Mouse (Mus musculus) liver, embryonic 16.5 days (tissue): ENCODE results near the gene Clcnka. TPM values are rescaled to one million over a fixed set of nuclear protein-coding genes. Genes with fewer than 3 reads are reported as not detected.

ENCODE experiments used
- ATAC-seq: fragments of 200-750 bp; cut with Nextera tagmentation; 2 replicates; pipeline ENCODE4 v1.8.0; 2017; ENCODE audit warnings: low read depth, mild to moderate bottlenecking, moderate number of reproducible peaks, moderate library complexity
- H3K27ac ChIP-seq: fragments of 300-500 bp; sonication (generic); 2 replicates; pipeline ENCODE4 v1.5.1; 2014; ENCODE audit warnings: mild to moderate bottlenecking, low read length
- H3K27me3 ChIP-seq: fragments of 300-500 bp; sonication (generic); 2 replicates; pipeline ENCODE4 v1.6.1; 2014; ENCODE audit warnings: low read depth, low read length, mixed read lengths; ENCODE audit not compliant: control insufficient read depth, insufficient read depth
- H3K36me3 ChIP-seq: fragments of 300-500 bp; sonication (generic); 2 replicates; pipeline ENCODE4 v1.6.1; 2014; ENCODE audit warnings: mild to moderate bottlenecking; ENCODE audit not compliant: control insufficient read depth, insufficient read depth
- H3K4me1 ChIP-seq: fragments of 300-500 bp; sonication (generic); 2 replicates; pipeline ENCODE4 v1.6.1; 2014; ENCODE audit warnings: low read depth, low read length, mixed read lengths; ENCODE audit not compliant: control insufficient read depth
- H3K4me2 ChIP-seq: fragments of 300-500 bp; sonication (generic); 2 replicates; pipeline ENCODE4 v1.6.1; 2014; ENCODE audit warnings: low read depth, low read length, mixed read lengths
- H3K4me3 ChIP-seq: fragments of 300-500 bp; sonication (generic); 2 replicates; pipeline ENCODE4 v1.5.1; 2014; ENCODE audit warnings: low read depth, mild to moderate bottlenecking, low read length
- H3K9ac ChIP-seq: fragments of 300-500 bp; sonication (generic); 2 replicates; pipeline ENCODE4 v1.6.1; 2014; ENCODE audit warnings: low read depth, low read length
- H3K9me3 ChIP-seq: fragments of 300-500 bp; sonication (generic); replicated peaks from 2 replicates; pipeline ENCODE4 v1.6.1; 2016; ENCODE audit warnings: low read length; ENCODE audit not compliant: control insufficient read depth
- WGBS: fragments of 180-500 bp; shearing (Covaris S2); extraction: QIAGEN DNeasy Blood & Tissue Kit; methylation state at CpG from one replicate; pipeline ENCODE4 v1.1.7; 2014; ENCODE audit not compliant: insufficient replicate concordance; 5-methylcytosine and 5-hydroxymethylcytosine counted together
- polyA plus RNA-seq: library from polyadenylated mRNA; unstranded; fragments of >200 nt; fragmentation: Nextera tagmentation; extraction: Ambion mirVana; gene quantifications from 2 replicates; pipeline ENCODE4 v1.2.1, GENCODE M21; 2015

Clcnka gene
- polyA plus RNA-seq, 1 experiment from 2014 or later: 0.05 TPM

- no peak overlapping the region for H3K4me3 ChIP-seq
- H3K27ac ChIP-seq: no peak overlapping the region
- no peak overlapping the region for H3K9ac ChIP-seq
These were observed 46.6 kb downstream of the Clcnka start for GRCm38 (mm10) chr4:141351972-141352371.

GRCm38 (mm10) chr4:141350015-141350414 lies 48.5 kb downstream of the Clcnka start:
- Histone ChIP-seq H3K4me1 (peaks cover 4% of the 10 kb centered on the region; the same call in 1 of the 2 replicates), H3K27me3 (no peaks in the 10 kb centered on the region), H3K27ac (no peak overlapping the region), H3K4me3 (no peak overlapping the region), H3K9ac (no peak overlapping the region), H3K9me3 (no peaks in the 10 kb centered on the region), H3K4me2 (no peak overlapping the region), H3K36me3 (no peaks in the 10 kb centered on the region)
- ATAC-seq: no peak
- 57% methylated on average over 12 of the region's 12 CpGs for WGBS

More at GRCm38 (mm10) chr4:141351972-141352371, 46.6 kb downstream of the Clcnka start:
- peaks cover 4% of the 10 kb centered on the region; the same call in 1 of the 2 replicates for H3K4me1 ChIP-seq
- 41% methylated on average over 7 of the region's 7 CpGs for WGBS
- H3K4me2 ChIP-seq: no peak overlapping the region
- no peaks in the 10 kb centered on the region for H3K36me3 ChIP-seq
- H3K27me3 ChIP-seq: no peaks in the 10 kb centered on the region
- H3K9me3 ChIP-seq: no peaks in the 10 kb centered on the region
- ATAC-seq: no peak

GRCm38 (mm10) chr4:141348616-141349015 lies 49.9 kb downstream of the Clcnka start:
- no peak overlapping the region for H3K9ac ChIP-seq
- ATAC-seq: no peak
- no peaks in the 10 kb centered on the region for H3K9me3 ChIP-seq
- H3K4me2 ChIP-seq: no peak overlapping the region
- H3K4me3 ChIP-seq: no peak overlapping the region
- H3K4me1 ChIP-seq: peaks cover 4% of the 10 kb centered on the region; the same call in 1 of the 2 replicates
- H3K27ac ChIP-seq: no peak overlapping the region
- H3K27me3 ChIP-seq: no peaks in the 10 kb centered on the region
- H3K36me3 ChIP-seq: no peaks in the 10 kb centered on the region
- 63% methylated on average over 11 of the region's 11 CpGs for WGBS

- Histone ChIP-seq H3K27ac (no peak overlapping the region), H3K9ac (no peak overlapping the region)
These were observed 51.1 kb downstream of the Clcnka start for GRCm38 (mm10) chr4:141347365-141347797.

GRCm38 (mm10) chr4:141345219-141345618 lies 53.3 kb downstream of the Clcnka start:
- Histone ChIP-seq H3K36me3 (no peaks in the 10 kb centered on the region), H3K4me1 (peaks cover 4% of the 10 kb centered on the region; the same call in 1 of the 2 replicates), H3K9me3 (no peaks in the 10 kb centered on the region), H3K27ac (no peak overlapping the region), H3K4me2 (no peak overlapping the region), H3K9ac (no peak overlapping the region), H3K4me3 (no peak overlapping the region), H3K27me3 (no peaks in the 10 kb centered on the region)
- 65% methylated on average over 12 of the region's 12 CpGs for WGBS
- no peak for ATAC-seq

More at GRCm38 (mm10) chr4:141347365-141347797, 51.1 kb downstream of the Clcnka start:
- no peak overlapping the region for H3K4me3 ChIP-seq
- H3K36me3 ChIP-seq: no peaks in the 10 kb centered on the region
- peaks cover 4% of the 10 kb centered on the region; the same call in 1 of the 2 replicates for H3K4me1 ChIP-seq
- ATAC-seq: peak; percentile 48
- 21% methylated on average over 8 of the region's 8 CpGs for WGBS
- no peaks in the 10 kb centered on the region for H3K9me3 ChIP-seq
- H3K4me2 ChIP-seq: no peak overlapping the region
- no peaks in the 10 kb centered on the region for H3K27me3 ChIP-seq

GRCm38 (mm10) chr4:141343515-141343914 lies 55.0 kb downstream of the Clcnka start:
- no peak overlapping the region for H3K4me2 ChIP-seq
- H3K9ac ChIP-seq: no peak overlapping the region
- no peaks in the 10 kb centered on the region for H3K9me3 ChIP-seq
- WGBS: 63% methylated on average over 7 of the region's 7 CpGs
- no peak overlapping the region for H3K4me3 ChIP-seq
- no peak overlapping the region for H3K27ac ChIP-seq
- H3K4me1 ChIP-seq: peaks cover 4% of the 10 kb centered on the region; the same call in 1 of the 2 replicates
- ATAC-seq: no peak
- H3K36me3 ChIP-seq: no peaks in the 10 kb centered on the region
- H3K27me3 ChIP-seq: no peaks in the 10 kb centered on the region

GRCm38 (mm10) chr4:141341477-141341876 lies 57.0 kb downstream of the Clcnka start:
- no peak for ATAC-seq
- H3K9ac ChIP-seq: no peak overlapping the region
- 45% methylated on average over 7 of the region's 7 CpGs for WGBS
- no peaks in the 10 kb centered on the region for H3K4me1 ChIP-seq
- no peak overlapping the region for H3K4me3 ChIP-seq
- no peak overlapping the region for H3K27ac ChIP-seq
- H3K36me3 ChIP-seq: no peaks in the 10 kb centered on the region
- H3K27me3 ChIP-seq: no peaks in the 10 kb centered on the region
- H3K4me2 ChIP-seq: no peak overlapping the region
- no peaks in the 10 kb centered on the region for H3K9me3 ChIP-seq

- Histone ChIP-seq H3K27me3 (no peaks in the 10 kb centered on the region), H3K4me3 (no peak overlapping the region), H3K36me3 (no peaks in the 10 kb centered on the region), H3K27ac (no peak overlapping the region), H3K9ac (no peak overlapping the region), H3K9me3 (no peaks in the 10 kb centered on the region), H3K4me1 (no peaks in the 10 kb centered on the region), H3K4me2 (no peak overlapping the region)
- no peak for ATAC-seq
- WGBS: 13% methylated on average over 1 of the region's 1 CpGs
These were observed 59.7 kb downstream of the Clcnka start for GRCm38 (mm10) chr4:141338853-141339252.

GRCm38 (mm10) chr4:141337986-141338385 lies 60.5 kb downstream of the Clcnka start:
- no peak overlapping the region for H3K9ac ChIP-seq
- H3K27me3 ChIP-seq: no peaks in the 10 kb centered on the region
- WGBS: 42% methylated on average over 6 of the region's 6 CpGs
- no peak overlapping the region for H3K4me2 ChIP-seq
- no peaks in the 10 kb centered on the region for H3K9me3 ChIP-seq
- no peaks in the 10 kb centered on the region for H3K36me3 ChIP-seq
- no peaks in the 10 kb centered on the region for H3K4me1 ChIP-seq
- no peak overlapping the region for H3K27ac ChIP-seq
- no peak for ATAC-seq
- no peak overlapping the region for H3K4me3 ChIP-seq
